In the genomic region with DNA sequence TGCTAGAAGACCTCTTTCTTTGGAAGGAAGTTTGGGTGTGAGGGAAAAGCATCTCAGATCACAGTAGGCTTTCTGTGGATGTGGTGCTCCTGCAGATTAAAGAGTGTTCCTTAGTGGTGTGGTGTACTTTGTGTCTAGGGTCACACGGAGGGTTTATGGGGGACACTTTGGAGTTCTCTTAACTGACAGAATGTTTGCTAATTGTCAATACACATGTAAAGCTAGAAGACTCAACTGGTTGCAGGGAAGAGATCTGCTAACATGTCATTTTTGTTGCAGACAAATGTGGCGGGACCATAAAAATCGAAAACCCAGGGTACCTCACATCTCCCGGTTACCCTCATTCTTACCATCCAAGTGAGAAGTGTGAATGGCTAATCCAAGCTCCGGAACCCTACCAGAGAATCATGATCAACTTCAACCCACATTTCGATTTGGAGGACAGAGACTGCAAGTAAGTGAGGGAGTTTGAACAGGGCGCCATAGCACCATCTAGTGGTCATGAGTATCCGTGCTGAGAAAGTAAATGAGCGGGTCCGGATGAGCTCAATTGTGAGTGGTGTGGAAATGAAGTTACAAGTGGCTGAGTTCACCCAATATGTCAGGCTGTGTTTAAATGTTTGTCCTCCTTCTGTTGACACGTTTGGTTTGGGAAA, we compare ENCODE assay signal across 8 mouse cellular contexts. TPM values are rescaled to one million over a fixed set of nuclear protein-coding genes. Genes with fewer than 3 reads are reported as not detected.
A peak's percentile ranks its signal among the peaks of the same experiment; 100 is the strongest.
DNase-seq lines count a peak whose midpoint lies in the region; ATAC-seq and TF ChIP-seq lines count a peak whose summit lies in the region.

No protein-coding gene starts in this region.

- peak; percentile 70 for TF ChIP-seq CTCF in G1E (IDR thresholded peaks at IDR 0.05; ENCODE audit: low read depth, low read length)

- no peak overlapping the region for H3K4me3 ChIP-seq in G1E (ENCODE audit: low read depth, low read length)
- H3K4me3 ChIP-seq in lung, embryonic 16.5 days (ENCODE audit: low read length), result peak overlapping the region; percentile 31

- DNase-seq in G1E (ENCODE audit: low spot score), result peak; percentile 9
- DNase-seq in cerebellum, adult 18-20 months, result peak; percentile 70 to 76
- DNase-seq in forelimb bud, embryonic 11.5 days (ENCODE audit: low read depth, low spot score), result peak; percentile 81
- peak; percentile 81 to 90 for DNase-seq in layer of hippocampus, adult 8-10 months (ENCODE audit: low spot score in 2 of 2)
- DNase-seq in ovary, postnatal 14 days (ENCODE audit: low spot score), result peak; percentile 83
- DNase-seq in thymus, postnatal 10 days (ENCODE audit: low spot score in 2 of 2), result peak; percentile 77 to 89

- peaks cover 6% of the 10 kb centered on the region; the same call in 1 of the 2 replicates for H3K27me3 ChIP-seq in G1E (ENCODE audit: insufficient read depth, low read length)
- no peaks in the 10 kb centered on the region for H3K27me3 ChIP-seq in lung, embryonic 16.5 days (ENCODE audit: control insufficient read depth, insufficient read depth, low read depth, low read length)

- H3K9me3 ChIP-seq in G1E (replicated peaks), result no peaks in the 10 kb centered on the region
- H3K9me3 ChIP-seq in lung, embryonic 16.5 days (ENCODE audit: control insufficient read depth, low read length), result no peaks in the 10 kb centered on the region

- no peaks in the 10 kb centered on the region for H3K4me1 ChIP-seq in G1E (ENCODE audit: insufficient read depth, low read depth, low read length)
- H3K4me1 ChIP-seq in lung, embryonic 16.5 days (replicated peaks; ENCODE audit: control insufficient read depth, insufficient read depth, low read length), result peaks cover 42% of the 10 kb centered on the region

- H3K9ac ChIP-seq in lung, embryonic 16.5 days (ENCODE audit: low read length), result peak overlapping the region; percentile 32

- 7% methylated on average over 11 of the region's 11 CpGs for WGBS in lung, embryonic 16.5 days

- peak overlapping the region; percentile 48 for H3K4me2 ChIP-seq in lung, embryonic 16.5 days (ENCODE audit: low read depth, low read length)

- no peak overlapping the region for H3K27ac ChIP-seq in lung, embryonic 16.5 days (ENCODE audit: low read length)

- no peaks in the 10 kb centered on the region for H3K36me3 ChIP-seq in G1E (replicated peaks)
- H3K36me3 ChIP-seq in lung, embryonic 16.5 days (ENCODE audit: control insufficient read depth, insufficient read depth, low read length), result 0 out of 2 replicates have a peak, but pooled peaks cover 4% of the 10 kb centered on the region

- ATAC-seq in G1E (ENCODE audit: extremely low read depth, insufficient number of reproducible peaks, low FRiP score, poor library complexity, severe bottlenecking), result peak; percentile 63; the same call in 1 of the 2 replicates
- peak; percentile 65 to 77 for ATAC-seq in hematopoietic stem cell, adult 5-6 weeks (replicated peaks in 1 of 2; ENCODE audit: insufficient read depth in 1 of 2, low FRiP score in 2 of 2, low TSS enrichment in 1 of 2, low read depth in 1 of 2, poor library complexity in 2 of 2, severe bottlenecking in 2 of 2)
- no peak for ATAC-seq in lung, embryonic 16.5 days (ENCODE audit: low read depth)

RNA-seq across cellular contexts. Expression of gene Nrp1, which starts 4.7 kb away (rescaled TPM):
- total RNA-seq in G1E (2014; fragmentation: Nextera tagmentation) (not detected in 2 replicates), G1E (2017) (0.06 and 0.38 TPM in 2 replicates)
- not detected in 2 replicates for polyA plus RNA-seq in G1E (2012)
- total RNA-seq in hematopoietic stem cell, adult 5-6 weeks (2017), result 2.1 and 2.4 TPM in 2 replicates
- total RNA-seq in layer of hippocampus, adult 8-10 months (2022), result 100 to 1,000 TPM in 2 of 4 experiments, 10 to 100 TPM in 2; 89.8 to 108 (median 101) TPM
- 144 and 149 TPM in 2 replicates for polyA plus RNA-seq in lung, embryonic 16.5 days (2015; fragmentation: Nextera tagmentation; extraction: Ambion mirVana)

Comparison
In these comparisons a context has a peak if more than half of its experiments do, and no peak if none do; other contexts are left out.
1. DNase-seq: peak in every context shown above with its lines; median percentile 86 in layer of hippocampus, adult 8-10 months; 83 in ovary, postnatal 14 days; 83 in thymus, postnatal 10 days; 81 in forelimb bud, embryonic 11.5 days; 73 in cerebellum, adult 18-20 months; 9 in G1E.
2. RNA of gene Nrp1, which starts 4.7 kb away (total RNA-seq): 89.8 to 108 TPM in layer of hippocampus, adult 8-10 months; 2.1 to 2.4 TPM in hematopoietic stem cell, adult 5-6 weeks and 0.06 to 0.38 TPM in G1E; every median in the first group is over 10 times any median in the second.